Mouse (Mus musculus): Measurements from ENCODE around the gene Hmga1.

Gene Hmga1

GRCm38 (mm10) chr17:27561809-27562526 is 5.7 kb downstream of the Hmga1 start:
- peak; percentile 57 for DNase-seq

GRCm38 (mm10) chr17:27563771-27564244 is 7.5 kb downstream of the Hmga1 start:
- DNase-seq = peak; percentile 77

- peak; percentile 73 for DNase-seq
These were observed 8.3 kb downstream of the Hmga1 start for GRCm38 (mm10) chr17:27564391-27565162.

GRCm38 (mm10) chr17:27565163-27565941 is 9.1 kb downstream of the Hmga1 start, which contains the start of gene AI413582:
Gene AI413582 (minus strand): TSS chr17:27565756.
- DNase-seq = peak; percentile 98

GRCm38 (mm10) chr17:27565942-27566267 is 9.6 kb downstream of the Hmga1 start:
- no peak for DNase-seq

- DNase-seq = peak; percentile 61
These were observed 11.9 kb downstream of the Hmga1 start for GRCm38 (mm10) chr17:27568228-27568627.

GRCm38 (mm10) chr17:27571315-27571714 is 15.0 kb downstream of the Hmga1 start:
- DNase-seq = no peak

GRCm38 (mm10) chr17:27573772-27574320 is 17.5 kb downstream of the Hmga1 start:
- peak; percentile 61 for DNase-seq

GRCm38 (mm10) chr17:27574470-27575115 is 18.3 kb downstream of the Hmga1 start:
- peak; percentile 94 for DNase-seq

- peak; percentile 51 for DNase-seq
These were observed 18.9 kb downstream of the Hmga1 start for GRCm38 (mm10) chr17:27575116-27575776.

- DNase-seq = no peak
These were observed 19.8 kb downstream of the Hmga1 start for GRCm38 (mm10) chr17:27576056-27576455.

- DNase-seq = peak; percentile 61
These were observed 21.2 kb downstream of the Hmga1 start for GRCm38 (mm10) chr17:27577468-27577867.

- no peak for DNase-seq
These were observed 22.2 kb downstream of the Hmga1 start for GRCm38 (mm10) chr17:27578487-27578886.

GRCm38 (mm10) chr17:27579816-27580215 is 23.5 kb downstream of the Hmga1 start:
- DNase-seq = peak; percentile 83

GRCm38 (mm10) chr17:27580392-27581068 is 24.2 kb downstream of the Hmga1 start:
- DNase-seq = no peak

- no peak for DNase-seq
These were observed 27.0 kb downstream of the Hmga1 start for GRCm38 (mm10) chr17:27583185-27583894.

- no peak for DNase-seq
These were observed 30.4 kb downstream of the Hmga1 start for GRCm38 (mm10) chr17:27586661-27587060.

GRCm38 (mm10) chr17:27587252-27587651 is 31.0 kb downstream of the Hmga1 start:
- no peak for DNase-seq

GRCm38 (mm10) chr17:27588231-27588630 is 31.9 kb downstream of the Hmga1 start:
- no peak for DNase-seq

- DNase-seq = no peak
These were observed 35.7 kb downstream of the Hmga1 start for GRCm38 (mm10) chr17:27591826-27592564.
